Mouse (Mus musculus) testis, adult 2 months (tissue): ENCODE measurements around the gene Prrxl1.

Source experiments
- CTCF ChIP-seq: fragments of 200-500 bp; IDR thresholded peaks from 2 replicates; pipeline ENCODE4 v1.5.1; 2012; ENCODE audit warnings: low read depth, mild to moderate bottlenecking, inconsistent platforms, low read length, moderate library complexity; ENCODE audit not compliant: control insufficient read depth, insufficient read depth, insufficient replicate concordance
- POLR2A ChIP-seq: fragments of 200-500 bp; IDR thresholded peaks from 2 replicates; pipeline ENCODE4 v1.6.1; 2012; ENCODE audit warnings: low read depth, mild to moderate bottlenecking, inconsistent platforms, low read length, moderate library complexity; ENCODE audit not compliant: control insufficient read depth

GRCm38 (mm10) chr14:32606316-32606715 is 7.1 kb downstream of the Prrxl1 start:
- TF ChIP-seq CTCF (no peak), POLR2A (no peak)
